Mouse (Mus musculus) B cell, adult 2 months (primary cell): ENCODE data around the gene Wdr38.
"Not testable (repeated sequence)": the region's sequence is repeated elsewhere in the genome, so short reads cannot be mapped to it uniquely, and the experiment has no call there.

Experiments
- DNase-seq, 2 experiments: peaks; one replicate each; pipeline ENCODE4 v3.0.0; 2022

Wdr38 gene

GRCm38 (mm10) chr2:38999381-38999780, 2.1 kb downstream of the Wdr38 start:
- DNase-seq, result no peak

GRCm38 (mm10) chr2:38999910-39000586, 2.8 kb downstream of the Wdr38 start:
- DNase-seq, result no peak

GRCm38 (mm10) chr2:39000587-39000919, 3.3 kb downstream of the Wdr38 start:
- DNase-seq, result no peak

GRCm38 (mm10) chr2:39001866-39002265, 4.6 kb downstream of the Wdr38 start:
- DNase-seq, result no peak

DNA sequence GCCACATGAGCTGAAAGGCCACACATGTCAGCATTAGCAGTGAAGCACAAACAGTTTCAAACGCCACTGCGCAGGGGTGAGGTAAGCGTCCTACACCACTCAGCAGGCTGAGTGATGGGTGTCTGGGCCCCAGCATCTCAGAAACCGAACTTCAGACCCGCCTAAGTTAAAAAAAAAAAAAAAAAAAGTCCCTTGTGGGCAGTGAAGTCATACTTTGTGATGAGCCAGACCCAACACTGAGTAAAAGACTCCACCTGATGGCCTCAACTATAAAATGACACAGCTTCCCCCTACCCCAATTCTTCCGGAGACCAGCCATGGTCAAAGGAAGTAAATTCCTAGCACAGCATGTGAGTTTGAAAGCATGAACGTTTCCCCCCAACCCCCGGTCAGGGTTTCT, 5.8 kb downstream of the Wdr38 start:
- DNase-seq, result no peak

- DNase-seq, result no peak
Observed at GRCm38 (mm10) chr2:39003512-39003911, 6.2 kb downstream of the Wdr38 start.

DNA sequence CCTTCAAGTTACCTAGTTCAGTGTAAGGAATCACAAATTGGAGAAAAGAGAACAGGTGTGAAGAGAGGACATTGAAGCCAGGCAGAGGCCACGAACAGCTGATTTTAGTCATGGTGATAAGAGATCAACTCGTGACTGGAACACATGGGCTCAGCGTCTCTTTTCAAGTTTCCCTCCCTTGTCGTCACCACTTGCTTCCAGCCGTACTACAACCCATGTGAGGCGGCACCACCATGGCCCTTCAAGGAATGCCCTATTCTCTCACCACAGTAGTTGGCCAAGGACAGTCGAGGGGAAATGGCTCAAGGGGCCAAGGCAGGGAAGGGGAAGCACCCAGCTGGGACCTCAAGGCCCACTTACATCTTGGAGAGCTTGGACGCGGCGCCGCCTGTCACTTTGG, 7.1 kb downstream of the Wdr38 start:
- peak; percentile 47 to 53 for DNase-seq

- DNase-seq, result peak; percentile 92
Observed at GRCm38 (mm10) chr2:39004880-39005435, 7.7 kb downstream of the Wdr38 start, which contains the start of gene Arpc5l. TSS of gene Arpc5l (plus strand) at chr2:39005348.

- peak; percentile 80 to 83 for DNase-seq
Observed at GRCm38 (mm10) chr2:39005574-39006079, 8.4 kb downstream of the Wdr38 start, which contains the start of gene Rpl35. TSS of gene Rpl35 (minus strand) at chr2:39005624.

GRCm38 (mm10) chr2:39006149-39006730, 9.0 kb downstream of the Wdr38 start:
- no peak for DNase-seq

GRCm38 (mm10) chr2:39007865-39008264, 10.6 kb downstream of the Wdr38 start:
- DNase-seq, result peak; percentile 95 to 97

- peak in 1 of 2 experiments; percentile 56 for DNase-seq
Observed at GRCm38 (mm10) chr2:39008350-39008851, 11.1 kb downstream of the Wdr38 start.

DNA sequence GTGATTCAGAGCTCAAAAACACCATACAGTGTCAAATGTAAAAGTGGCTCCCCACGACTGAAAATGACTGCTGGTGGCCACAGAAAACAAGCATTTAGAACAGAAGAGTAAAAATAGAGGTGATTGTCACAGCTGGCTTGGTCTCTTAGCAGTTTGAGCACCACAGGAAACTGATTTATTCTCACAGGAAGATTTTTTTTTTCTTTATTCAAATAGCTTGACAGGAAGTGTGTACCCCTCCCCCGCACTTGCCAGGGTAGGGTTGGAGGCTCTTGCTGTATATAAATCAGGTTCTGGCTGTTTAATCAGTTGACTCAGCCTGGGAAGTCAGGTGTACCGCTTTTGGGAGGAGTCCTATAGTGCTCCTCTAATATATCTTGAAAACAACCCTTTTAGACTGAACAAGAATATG, 11.7 kb downstream of the Wdr38 start:
- peak; percentile 90 to 94 for DNase-seq

GRCm38 (mm10) chr2:39010144-39010543, 12.9 kb downstream of the Wdr38 start:
- not testable (repeated sequence) for DNase-seq

DNA sequence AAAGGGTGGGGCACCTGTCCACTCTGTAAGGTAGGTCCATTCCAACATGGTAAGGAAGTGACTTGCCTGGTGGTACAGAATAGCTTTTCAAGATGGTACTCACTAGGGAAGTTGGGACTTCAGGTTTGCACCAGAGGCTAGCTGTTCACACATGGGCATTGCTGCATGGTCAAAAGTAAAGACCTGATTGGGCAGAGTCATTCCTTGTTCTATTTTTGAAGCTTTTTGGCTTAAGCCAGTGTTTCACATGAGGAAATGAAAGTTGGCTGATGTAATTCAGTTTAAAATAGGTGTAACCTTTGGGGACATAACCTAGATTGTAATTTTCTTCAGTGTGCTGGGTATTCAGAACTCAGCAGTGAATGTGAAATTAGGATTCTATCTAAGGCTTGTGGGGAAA, 14.0 kb downstream of the Wdr38 start:
- peak; percentile 43 to 54 for DNase-seq

- no peak for DNase-seq
Observed at GRCm38 (mm10) chr2:39011971-39012370, 14.7 kb downstream of the Wdr38 start.

GRCm38 (mm10) chr2:39012768-39013279, 15.5 kb downstream of the Wdr38 start:
- no peak for DNase-seq

DNA sequence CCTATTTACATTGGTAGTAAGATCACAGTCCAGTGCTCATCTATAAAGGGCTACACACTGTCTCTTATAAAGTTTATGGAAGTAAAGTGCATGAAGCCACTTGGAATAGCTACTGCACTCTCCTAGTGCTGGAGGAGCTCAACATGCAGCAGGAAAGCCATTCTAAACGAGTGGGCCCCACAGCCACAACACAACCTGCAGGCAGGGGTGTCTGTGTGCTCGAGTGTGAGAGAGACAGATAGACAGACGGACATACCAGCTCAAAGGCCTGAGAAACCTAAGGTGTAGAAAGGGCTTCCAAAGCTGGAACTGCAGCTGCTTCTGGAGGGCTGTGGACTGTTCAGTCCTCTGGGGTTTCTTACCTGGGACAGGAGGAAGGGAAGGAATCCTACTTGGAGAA, 19.3 kb downstream of the Wdr38 start:
- DNase-seq, result no peak

DNA sequence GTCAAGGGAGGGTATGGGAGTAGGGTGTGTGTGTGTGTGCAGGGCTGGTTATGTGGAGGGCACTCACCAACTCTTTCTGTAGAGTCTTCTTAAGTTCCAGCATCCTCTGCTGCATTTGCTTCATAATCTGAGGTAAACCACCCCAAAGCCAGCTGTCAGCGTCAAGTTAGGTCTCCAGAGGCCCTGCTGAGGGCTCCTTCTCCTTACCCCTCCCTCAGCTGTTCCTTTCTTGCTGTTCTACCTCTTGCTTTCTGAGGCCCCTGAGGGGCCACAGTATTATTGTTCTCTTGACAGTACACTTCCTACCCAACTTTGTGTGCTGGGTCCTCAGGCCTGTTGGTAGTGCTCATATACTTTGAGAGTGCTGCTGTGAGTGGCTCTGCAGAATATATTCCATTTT, 22.7 kb downstream of the Wdr38 start:
- DNase-seq, result no peak

GRCm38 (mm10) chr2:39031611-39032010, 34.3 kb downstream of the Wdr38 start:
- DNase-seq, result no peak

GRCm38 (mm10) chr2:39040215-39040614, 42.9 kb downstream of the Wdr38 start:
- DNase-seq, result no peak

DNA sequence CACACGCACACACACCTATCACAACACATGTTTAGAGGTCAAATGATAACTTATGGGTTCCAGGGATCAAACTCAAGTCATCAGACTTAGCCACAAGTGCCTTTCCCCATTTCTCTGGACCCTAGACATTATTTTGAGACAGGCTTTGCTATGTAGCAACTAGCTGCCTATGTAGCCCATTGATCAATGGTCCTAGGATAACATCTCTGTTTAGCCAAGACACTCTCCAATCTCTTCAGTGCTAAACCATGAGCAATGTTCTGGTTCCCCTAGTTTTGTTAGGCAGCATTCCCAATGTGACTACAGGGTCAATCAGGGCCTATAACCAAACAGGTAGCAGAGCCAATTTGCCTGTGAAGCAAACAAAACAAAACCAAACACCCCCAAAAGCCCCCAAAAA, 51.2 kb downstream of the Wdr38 start:
- no peak for DNase-seq
